Mouse (Mus musculus) lung, adult 2 months (tissue): ENCODE results near the gene Arhgap23.

Source experiments
- CTCF ChIP-seq: fragments of 200-500 bp; IDR thresholded peaks from 2 replicates; pipeline ENCODE4 v1.5.1; 2011; ENCODE audit warnings: mild to moderate bottlenecking, low read length, control low read depth; ENCODE audit not compliant: insufficient read depth
- POLR2A ChIP-seq: fragments of 200-500 bp; IDR thresholded peaks from 2 replicates; pipeline ENCODE4 v1.6.1; 2011; ENCODE audit warnings: low read depth, mild to moderate bottlenecking, control low read depth, low read length, borderline replicate concordance; ENCODE audit errors: extremely low read depth

- TF ChIP-seq CTCF (no peak), POLR2A (no peak)
These were observed 51.3 kb downstream of the Arhgap23 start for GRCm38 (mm10) chr11:97466444-97467160.
